Mouse (Mus musculus) heart, embryonic 13.5 days (tissue): ENCODE results near the gene Desi2. TPM values are rescaled to one million over a fixed set of nuclear protein-coding genes. Genes with fewer than 3 reads are reported as not detected.
"Not testable (repeated sequence)": the region's sequence is repeated elsewhere in the genome, so short reads cannot be mapped to it uniquely, and the experiment has no call there.

Experiments used
- ATAC-seq: fragments of 200-750 bp; cut with Nextera tagmentation; 2 replicates; pipeline ENCODE4 v1.8.0; 2017; ENCODE audit warnings: moderate TSS enrichment; ENCODE audit not compliant: insufficient number of reproducible peaks, low FRiP score, low TSS enrichment; ENCODE audit errors: extremely low read depth
- H3K27ac ChIP-seq: fragments of 300-500 bp; sonication (generic); replicated peaks from 2 replicates; pipeline ENCODE4 v1.5.1; 2015; ENCODE audit warnings: moderate library complexity, mild to moderate bottlenecking, inconsistent platforms
- H3K27me3 ChIP-seq: fragments of 300-500 bp; sonication (generic); replicated peaks from 2 replicates; pipeline ENCODE4 v1.6.1; 2015; ENCODE audit warnings: mild to moderate bottlenecking, inconsistent platforms
- H3K36me3 ChIP-seq: fragments of 300-500 bp; sonication (generic); 2 replicates; pipeline ENCODE4 v1.6.1; 2015; ENCODE audit warnings: mild to moderate bottlenecking, inconsistent platforms
- H3K4me1 ChIP-seq: fragments of 300-500 bp; sonication (generic); 2 replicates; pipeline ENCODE4 v1.6.1; 2015; ENCODE audit warnings: inconsistent platforms
- H3K4me2 ChIP-seq: fragments of 300-500 bp; sonication (generic); 2 replicates; pipeline ENCODE4 v1.6.1; 2015; ENCODE audit warnings: inconsistent platforms, mild to moderate bottlenecking, moderate library complexity
- H3K4me3 ChIP-seq: fragments of 300-500 bp; sonication (generic); 2 replicates; pipeline ENCODE4 v1.5.1; 2015; ENCODE audit warnings: moderate library complexity, mild to moderate bottlenecking, inconsistent platforms
- H3K9ac ChIP-seq: fragments of 300-500 bp; sonication (generic); 2 replicates; pipeline ENCODE4 v1.6.1; 2015; ENCODE audit warnings: inconsistent platforms, mild to moderate bottlenecking, moderate library complexity
- H3K9me3 ChIP-seq: fragments of 300-500 bp; sonication (generic); 2 replicates; pipeline ENCODE4 v1.6.1; 2016; ENCODE audit warnings: inconsistent platforms
- WGBS: fragments of 180-500 bp; shearing (Covaris S2); methylation state at CpG from one replicate; pipeline ENCODE4 v1.1.7; 2015; ENCODE audit warnings: mixed read lengths; 5-methylcytosine and 5-hydroxymethylcytosine counted together
- polyA plus RNA-seq: library from polyadenylated mRNA; unstranded; fragments of >200 nt; fragmentation: Nextera tagmentation; extraction: Ambion mirVana; gene quantifications from 2 replicates; pipeline ENCODE4 v1.2.1, GENCODE M21; 2015

Desi2 gene
- polyA plus RNA-seq, 1 experiment from 2014 or later = 19.5 TPM

- 78% methylated on average over 6 of the region's 6 CpGs for WGBS
- H3K4me2 ChIP-seq = no peak overlapping the region
- ATAC-seq = no peak
Observed at GRCm38 (mm10) chr1:178270635-178271034, 83.4 kb downstream of the Desi2 start.

DNA sequence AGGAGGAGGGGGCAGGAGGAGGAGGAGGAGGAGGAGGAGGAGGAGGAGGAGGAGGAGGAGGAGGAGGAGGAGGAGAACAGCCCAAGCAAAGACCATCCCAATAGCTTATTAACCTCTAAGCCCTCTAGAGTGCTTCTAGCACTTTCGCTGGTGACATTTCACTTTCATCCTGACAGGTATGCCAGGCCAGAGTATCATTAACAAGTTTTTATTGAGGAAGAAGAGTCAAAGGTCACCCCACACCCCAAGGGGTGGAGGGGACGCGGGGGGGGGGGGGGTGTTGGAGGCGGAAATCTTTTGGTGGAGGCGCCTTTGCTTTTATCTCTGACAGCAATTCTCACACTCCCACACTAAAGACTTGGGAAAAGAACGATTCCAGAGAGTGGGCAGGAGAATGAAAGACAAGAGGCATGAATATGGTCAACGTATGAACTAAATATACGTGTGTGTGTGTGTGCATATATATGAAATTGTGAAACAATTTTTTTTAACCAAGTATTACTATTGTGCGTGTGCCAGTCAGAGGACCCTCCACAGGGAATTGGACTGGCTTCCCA lies 88.0 kb downstream of the Desi2 start:
- peaks cover 11% of the 10 kb centered on the region; the same call in 1 of the 2 replicates for H3K4me1 ChIP-seq
- peak overlapping the region; percentile 87 for H3K9ac ChIP-seq
- no peaks in the 10 kb centered on the region for H3K36me3 ChIP-seq
- WGBS = 44% methylated on average over 9 of the region's 9 CpGs
- H3K9me3 ChIP-seq = peaks cover 3% of the 10 kb centered on the region; the same call in 1 of the 2 replicates
- ATAC-seq = no peak
- no peak overlapping the region for H3K27ac ChIP-seq
- peak overlapping the region; percentile 63 for H3K4me3 ChIP-seq
- H3K4me2 ChIP-seq = peak overlapping the region; percentile 89
- 0 out of 2 replicates have a peak, but pooled peaks cover 6% of the 10 kb centered on the region for H3K27me3 ChIP-seq

More at GRCm38 (mm10) chr1:178270635-178271034, 83.4 kb downstream of the Desi2 start:
- H3K36me3 ChIP-seq = no peaks in the 10 kb centered on the region
- no peak overlapping the region for H3K27ac ChIP-seq
- no peaks in the 10 kb centered on the region for H3K27me3 ChIP-seq
- H3K4me1 ChIP-seq = peaks cover 5% of the 10 kb centered on the region; the same call in 1 of the 2 replicates
- H3K9ac ChIP-seq = no peak overlapping the region
- H3K9me3 ChIP-seq = peaks cover 3% of the 10 kb centered on the region; the same call in 1 of the 2 replicates
- no peak overlapping the region for H3K4me3 ChIP-seq

GRCm38 (mm10) chr1:178275738-178276053 lies 88.5 kb downstream of the Desi2 start:
- H3K27ac ChIP-seq = peak overlapping the region; percentile 40
- H3K9me3 ChIP-seq = peaks cover 3% of the 10 kb centered on the region; the same call in 1 of the 2 replicates
- 0 out of 2 replicates have a peak, but pooled peaks cover 6% of the 10 kb centered on the region for H3K27me3 ChIP-seq
- no peaks in the 10 kb centered on the region for H3K36me3 ChIP-seq
- no peak for ATAC-seq
- 6% methylated on average over 11 of the region's 11 CpGs for whole genome bisulfite sequencing
- peaks cover 11% of the 10 kb centered on the region; the same call in 1 of the 2 replicates for H3K4me1 ChIP-seq
- H3K4me3 ChIP-seq = peak overlapping the region; percentile 63
- peak overlapping the region; percentile 87 for H3K9ac ChIP-seq
- peak overlapping the region; percentile 89 for H3K4me2 ChIP-seq

- ATAC-seq = peak; percentile 44
- H3K9me3 ChIP-seq = peaks cover 3% of the 10 kb centered on the region; the same call in 1 of the 2 replicates
- H3K36me3 ChIP-seq = no peaks in the 10 kb centered on the region
- 0 out of 2 replicates have a peak, but pooled peaks cover 6% of the 10 kb centered on the region for H3K27me3 ChIP-seq
- 1% methylated on average over 80 of the region's 87 CpGs for WGBS
- peak overlapping the region; percentile 40 for H3K27ac ChIP-seq
- peak overlapping the region; percentile 63 for H3K4me3 ChIP-seq
- peak overlapping the region; percentile 87 for H3K9ac ChIP-seq
- H3K4me2 ChIP-seq = peak overlapping the region; percentile 89
- H3K4me1 ChIP-seq = peaks cover 11% of the 10 kb centered on the region; the same call in 1 of the 2 replicates
Observed at GRCm38 (mm10) chr1:178276054-178276911, 89.1 kb downstream of the Desi2 start.

DNA sequence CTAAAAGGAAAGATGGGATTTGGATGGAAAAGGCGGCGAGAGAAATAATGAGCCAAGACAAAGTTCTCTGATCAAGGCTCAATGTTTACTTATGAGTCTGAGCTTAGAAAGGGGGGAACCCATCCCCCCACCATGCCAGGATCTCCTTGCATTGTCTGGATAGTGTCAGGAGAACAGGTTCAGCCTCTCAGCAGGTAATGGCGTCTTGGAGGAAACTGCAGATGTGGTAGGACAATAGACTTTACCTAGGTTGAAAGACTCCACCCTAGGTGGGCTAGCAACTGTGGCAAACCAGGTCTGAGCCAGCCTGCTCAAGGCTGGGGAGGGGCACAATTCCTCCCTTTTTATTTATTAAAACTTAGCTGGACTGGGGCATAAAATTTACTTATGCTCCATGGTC lies 96.1 kb downstream of the Desi2 start:
- H3K9ac ChIP-seq, H3K27ac ChIP-seq, H3K27me3 ChIP-seq, H3K9me3 ChIP-seq, H3K4me2 ChIP-seq, H3K4me1 ChIP-seq, ATAC-seq, H3K4me3 ChIP-seq, H3K36me3 ChIP-seq: not testable (repeated sequence)
- WGBS = 80% methylated on average over 3 of the region's 3 CpGs

- H3K4me3 ChIP-seq = no peak overlapping the region
- no peak overlapping the region for H3K4me2 ChIP-seq
- H3K27me3 ChIP-seq = no peaks in the 10 kb centered on the region
- no peaks in the 10 kb centered on the region for H3K36me3 ChIP-seq
- H3K9me3 ChIP-seq = peaks cover 7% of the 10 kb centered on the region; the same call in 1 of the 2 replicates
- no peaks in the 10 kb centered on the region for H3K4me1 ChIP-seq
- no peak for ATAC-seq
- no peak overlapping the region for H3K27ac ChIP-seq
- no peak overlapping the region for H3K9ac ChIP-seq
- WGBS = 67% methylated on average over 2 of the region's 2 CpGs
Observed at GRCm38 (mm10) chr1:178283946-178284720, 96.9 kb downstream of the Desi2 start.

DNA sequence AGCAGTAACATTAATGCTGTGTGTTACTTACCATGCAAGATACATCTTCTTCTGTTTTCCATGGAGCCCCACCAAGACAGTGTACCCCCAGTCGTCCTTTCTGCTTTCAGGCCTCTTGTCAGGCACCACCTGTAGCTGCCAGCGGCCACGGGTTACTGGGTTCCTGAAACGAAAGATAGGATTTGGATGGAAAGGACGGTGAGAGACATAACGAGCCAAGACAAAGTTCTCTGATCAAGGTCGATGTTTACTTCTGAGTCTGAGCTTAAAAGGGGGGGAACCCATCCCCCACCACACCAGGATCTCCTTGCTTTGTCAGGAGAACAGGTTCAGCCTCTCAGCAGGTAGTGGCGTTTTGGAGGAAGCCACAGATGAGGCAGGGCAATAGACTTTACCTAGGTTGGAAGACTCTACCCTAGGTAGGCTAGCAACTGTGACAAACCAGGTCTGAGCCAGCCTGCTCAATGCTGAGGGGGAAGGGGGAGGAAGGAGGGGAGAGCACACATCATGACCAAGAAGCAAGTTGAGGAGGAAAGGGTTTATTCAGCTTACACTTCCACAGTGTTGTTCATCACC lies 100.5 kb downstream of the Desi2 start:
- Histone ChIP-seq H3K9me3 (peaks cover 7% of the 10 kb centered on the region; the same call in 1 of the 2 replicates), H3K36me3 (no peaks in the 10 kb centered on the region), H3K4me2 (no peak overlapping the region), H3K27ac (no peak overlapping the region), H3K9ac (no peak overlapping the region), H3K4me1 (no peaks in the 10 kb centered on the region), H3K27me3 (no peaks in the 10 kb centered on the region), H3K4me3 (no peak overlapping the region)
- ATAC-seq = no peak
- WGBS = 45% methylated on average over 8 of the region's 8 CpGs

- Histone ChIP-seq H3K4me3 (no peak overlapping the region), H3K36me3 (no peaks in the 10 kb centered on the region), H3K4me1 (no peaks in the 10 kb centered on the region), H3K27me3 (no peaks in the 10 kb centered on the region), H3K4me2 (no peak overlapping the region), H3K9me3 (no peaks in the 10 kb centered on the region), H3K9ac (no peak overlapping the region), H3K27ac (no peak overlapping the region)
- 72% methylated on average over 3 of the region's 3 CpGs for WGBS
- ATAC-seq = no peak
Observed at GRCm38 (mm10) chr1:178291716-178292115, 104.5 kb downstream of the Desi2 start.

- Histone ChIP-seq H3K4me1 (no peaks in the 10 kb centered on the region), H3K27ac (no peak overlapping the region), H3K4me3 (no peak overlapping the region), H3K27me3 (no peaks in the 10 kb centered on the region), H3K9me3 (no peaks in the 10 kb centered on the region), H3K9ac (no peak overlapping the region), H3K4me2 (no peak overlapping the region), H3K36me3 (no peaks in the 10 kb centered on the region)
- 78% methylated on average over 1 of the region's 1 CpGs for WGBS
- no peak for ATAC-seq
Observed at GRCm38 (mm10) chr1:178294051-178294450, 106.8 kb downstream of the Desi2 start.

DNA sequence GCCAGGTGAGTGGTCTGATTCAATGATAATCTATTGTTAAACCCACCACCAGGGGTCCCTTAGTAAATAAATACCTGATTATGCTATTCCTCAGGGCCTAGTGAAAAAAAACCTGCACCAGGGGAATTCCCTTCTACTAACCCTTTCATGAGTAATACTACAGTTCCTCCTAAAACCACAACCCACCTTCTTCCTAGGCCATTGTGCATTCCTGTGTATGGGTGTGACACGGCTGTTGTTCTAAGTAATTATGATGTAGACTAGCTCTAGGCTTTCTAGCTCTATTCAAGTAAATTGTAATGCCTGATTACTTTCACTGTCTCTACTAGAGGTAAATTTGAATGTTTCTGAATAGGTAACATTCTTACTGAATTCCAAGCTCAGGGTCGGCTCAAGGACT lies 114.0 kb downstream of the Desi2 start:
- H3K4me2 ChIP-seq, H3K27ac ChIP-seq, H3K27me3 ChIP-seq, ATAC-seq, H3K4me1 ChIP-seq, H3K9ac ChIP-seq, H3K9me3 ChIP-seq, H3K4me3 ChIP-seq, H3K36me3 ChIP-seq: not testable (repeated sequence)
- 84% methylated on average over 2 of the region's 2 CpGs for WGBS

DNA sequence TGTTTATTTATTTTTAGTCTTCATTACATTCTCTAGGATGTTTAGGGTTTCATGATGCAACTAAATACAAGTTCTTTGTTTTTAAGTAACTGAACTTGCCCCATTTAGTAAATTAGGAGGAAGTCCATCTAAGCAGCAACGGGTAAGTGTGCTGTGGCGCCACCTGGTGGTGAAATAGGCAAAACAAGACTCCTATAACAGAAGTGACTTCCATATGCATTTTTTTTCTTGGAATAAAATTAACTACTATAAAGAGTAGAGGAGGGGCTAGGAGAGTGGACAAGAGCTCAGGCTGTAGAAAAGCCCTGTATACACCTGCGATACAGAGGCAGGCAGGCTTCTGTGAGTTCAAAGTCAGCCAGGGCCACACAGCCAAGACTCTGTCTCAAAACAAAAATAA lies 116.2 kb downstream of the Desi2 start:
- WGBS = 18% methylated on average over 3 of the region's 3 CpGs
- no peaks in the 10 kb centered on the region for H3K27me3 ChIP-seq
- ATAC-seq = no peak

More for the DNA sequence above, 116.2 kb downstream of the Desi2 start:
- H3K9me3 ChIP-seq = 0 out of 2 replicates have a peak, but pooled peaks cover 3% of the 10 kb centered on the region
- 0 out of 2 replicates have a peak, but pooled peaks cover 4% of the 10 kb centered on the region for H3K36me3 ChIP-seq
- H3K9ac ChIP-seq = no peak overlapping the region
- H3K27ac ChIP-seq = no peak overlapping the region
- no peak overlapping the region for H3K4me3 ChIP-seq
- H3K4me2 ChIP-seq = no peak overlapping the region
- no peaks in the 10 kb centered on the region for H3K4me1 ChIP-seq
